Mouse (Mus musculus): ENCODE results near the gene Zkscan5.
"Not testable (repeated sequence)": the region's sequence is repeated elsewhere in the genome, so short reads cannot be mapped to it uniquely, and the experiment has no call there.

Zkscan5 gene

GRCm38 (mm10) chr5:145214679-145215078, 10.3 kb downstream of the Zkscan5 start:
- no peak for DNase-seq

GRCm38 (mm10) chr5:145217746-145218145, 13.4 kb downstream of the Zkscan5 start:
- DNase-seq, result no peak

- DNase-seq, result no peak
These were observed 13.8 kb downstream of the Zkscan5 start for GRCm38 (mm10) chr5:145218206-145218605.

- DNase-seq, result no peak
These were observed 14.3 kb downstream of the Zkscan5 start for GRCm38 (mm10) chr5:145218671-145219070.

GRCm38 (mm10) chr5:145219981-145220380, 15.6 kb downstream of the Zkscan5 start:
- DNase-seq, result no peak

DNA sequence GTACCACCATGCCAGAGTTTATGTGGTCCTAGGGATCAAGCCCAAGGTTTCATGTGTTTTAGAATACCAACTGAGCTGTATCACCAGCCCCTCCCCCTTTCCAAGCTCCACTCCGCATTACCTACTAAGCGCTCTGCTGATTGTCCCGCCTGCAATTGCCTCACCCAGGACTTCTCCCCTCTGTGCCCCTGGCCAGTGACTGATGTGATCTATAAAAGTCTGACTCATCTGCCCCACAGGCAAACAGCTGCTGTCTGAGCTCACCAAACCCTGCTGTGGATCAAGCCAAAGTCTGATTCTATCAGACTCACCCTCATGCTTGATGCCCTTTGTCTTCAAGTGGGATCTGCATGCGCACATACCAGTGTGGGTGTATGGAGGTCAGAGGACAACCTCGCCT, 18.5 kb downstream of the Zkscan5 start:
- DNase-seq, result no peak

- DNase-seq, result no peak
These were observed 19.0 kb downstream of the Zkscan5 start for GRCm38 (mm10) chr5:145223395-145223794.

DNA sequence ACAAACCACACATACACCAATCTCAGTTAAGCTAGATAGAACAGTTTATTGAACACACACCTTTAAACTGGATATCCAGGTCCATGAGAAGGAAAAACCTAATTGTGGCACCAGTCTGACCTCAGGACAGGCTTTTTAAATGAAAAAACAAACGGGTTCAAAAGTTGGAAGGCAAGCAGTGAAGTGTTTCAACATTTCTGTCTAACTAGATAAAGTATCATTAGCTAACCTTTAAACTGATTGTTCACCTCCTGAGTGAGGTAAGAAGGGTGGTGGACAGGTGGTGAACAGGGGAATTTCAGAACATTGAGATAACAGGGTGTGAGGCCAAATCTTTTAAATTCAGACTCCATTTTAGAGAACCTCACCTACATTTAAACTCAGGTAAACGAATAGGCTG, 22.1 kb downstream of the Zkscan5 start:
- no peak for DNase-seq

DNA sequence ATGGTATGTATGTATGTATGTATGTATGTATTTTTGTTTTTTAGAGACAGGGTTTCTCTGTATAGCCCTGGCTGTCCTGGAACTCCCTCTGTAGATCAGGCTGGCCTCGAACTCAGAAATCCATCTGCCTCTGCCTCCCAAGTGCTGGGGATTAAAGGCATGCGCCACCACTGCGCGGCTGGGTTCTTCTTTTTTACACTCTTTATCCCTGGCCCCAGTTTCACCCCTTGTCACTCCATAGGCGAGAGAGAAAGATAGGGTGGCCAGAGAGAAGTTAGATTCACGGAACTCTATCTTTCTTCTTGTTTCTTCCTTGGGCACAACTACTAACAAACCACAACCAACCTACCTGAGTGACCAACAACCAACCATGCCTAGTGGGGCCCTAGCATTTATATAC, 24.9 kb downstream of the Zkscan5 start:
- not testable (repeated sequence) for DNase-seq

DNA sequence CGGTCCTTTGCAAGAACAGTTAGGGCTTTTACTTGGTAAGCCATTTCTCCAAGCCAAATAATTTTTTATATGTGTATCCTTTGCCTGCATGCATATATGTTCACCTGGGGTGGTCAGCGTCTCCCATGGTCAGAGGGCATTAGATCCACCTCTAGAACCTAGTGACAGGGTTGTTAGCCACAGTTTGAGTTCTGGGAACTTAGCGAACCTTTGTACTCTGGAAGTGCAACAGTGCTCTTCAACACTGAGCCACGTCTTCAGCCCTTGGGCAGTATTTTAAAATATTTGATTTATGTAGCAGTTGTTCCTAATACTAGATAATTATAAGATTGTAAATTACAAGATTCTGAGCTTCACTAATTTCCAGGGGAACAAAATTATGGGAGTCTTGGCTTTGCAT, 26.3 kb downstream of the Zkscan5 start:
- no peak for DNase-seq

DNA sequence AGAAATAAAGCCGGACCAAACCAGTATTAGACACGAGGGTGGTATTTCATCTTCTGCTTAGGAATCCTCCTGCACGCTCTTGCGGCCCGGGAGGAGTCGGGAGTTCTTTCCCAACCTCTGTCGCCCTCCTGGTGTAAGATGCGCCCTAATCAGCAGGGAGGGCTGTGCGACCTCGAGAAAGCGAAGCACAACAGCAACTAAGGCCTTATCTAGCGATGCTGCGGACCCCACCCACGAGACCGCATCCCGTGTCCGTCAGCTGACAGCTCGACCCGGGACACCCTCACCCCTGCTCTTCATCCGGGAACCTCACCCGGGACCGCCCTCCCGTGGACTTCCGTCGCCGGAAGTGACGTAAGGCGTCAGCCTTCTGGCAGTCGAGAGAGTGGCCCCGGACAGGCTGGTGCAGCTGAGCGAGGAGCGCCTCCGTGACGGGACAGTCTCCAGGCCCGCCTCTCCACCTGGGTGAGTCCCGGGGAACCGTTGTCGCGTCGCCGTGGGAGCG, 27.1 kb downstream of the Zkscan5 start, which contains the start of gene Zfp655:
TSS of gene Zfp655 (plus strand) at position 349 of the 505 bp plus-strand sequence.
- peak; percentile 99 for DNase-seq

DNA sequence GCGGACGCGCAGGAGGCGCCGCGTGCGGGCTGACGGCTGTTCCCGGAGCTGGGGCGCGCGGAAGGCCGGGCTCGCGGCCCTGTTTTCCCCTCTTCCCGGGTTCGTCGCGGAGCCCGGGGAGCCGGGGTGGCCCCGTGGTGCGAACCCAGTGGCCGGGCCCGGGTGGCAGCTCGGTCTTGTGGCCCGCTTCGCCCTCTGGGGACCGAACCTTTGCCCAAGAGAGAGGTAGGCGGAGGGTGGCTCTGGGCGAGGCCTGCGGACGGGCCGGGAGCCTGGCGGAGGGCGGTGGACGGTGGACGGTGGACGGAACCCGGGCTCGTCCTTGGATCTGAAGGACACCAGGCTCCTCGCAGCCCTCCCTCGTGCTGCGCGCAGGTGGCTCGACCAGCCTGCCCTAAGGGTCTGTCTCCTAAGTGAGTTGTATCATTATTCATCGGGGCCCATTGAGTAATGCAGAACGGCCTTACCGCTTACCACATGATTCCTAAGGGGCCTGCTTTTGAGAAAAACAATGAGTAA, 27.6 kb downstream of the Zkscan5 start:
- no peak for DNase-seq

DNA sequence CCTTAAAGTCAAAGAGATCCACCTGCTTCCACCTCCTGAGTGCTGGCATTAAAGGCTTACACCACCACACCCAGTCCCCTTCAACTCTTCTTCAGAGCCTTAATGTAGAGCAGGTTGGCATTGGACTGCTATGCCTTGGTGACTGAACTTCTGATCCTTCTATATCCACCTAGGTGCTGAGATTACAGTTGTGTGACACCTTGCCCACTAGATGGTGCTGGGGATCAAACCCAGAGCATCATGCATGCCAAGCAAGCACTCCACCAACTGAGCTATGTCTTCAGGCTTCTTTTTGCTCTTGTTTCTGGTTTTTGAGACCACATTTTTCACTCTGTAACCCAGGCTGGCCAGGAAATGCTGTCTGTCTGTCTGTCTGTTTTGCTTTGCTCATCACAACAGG, 30.3 kb downstream of the Zkscan5 start:
- peak; percentile 57 to 59 for DNase-seq

DNA sequence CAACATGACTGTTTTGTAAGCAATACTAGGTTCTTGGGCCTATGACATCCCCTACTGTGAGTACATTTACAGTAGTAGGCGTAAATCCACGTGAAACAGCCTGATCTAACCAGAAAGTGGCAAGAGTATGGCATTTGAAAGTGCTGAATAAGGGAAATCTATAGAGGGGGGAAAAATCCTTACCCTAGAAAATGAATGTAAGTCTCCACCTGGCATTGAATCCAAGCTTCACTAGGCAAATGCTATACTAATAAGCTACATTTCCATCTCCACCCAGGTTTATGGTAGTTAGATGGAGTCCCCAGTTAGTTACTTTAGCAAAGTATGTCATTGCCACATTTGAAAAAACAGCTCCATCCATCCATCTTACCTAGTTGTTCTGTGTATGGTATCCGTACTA, 45.2 kb downstream of the Zkscan5 start:
- no peak for DNase-seq
